Mouse (Mus musculus): ENCODE data around the gene Gm20855. TPM values are rescaled to one million over a fixed set of nuclear protein-coding genes. Genes with fewer than 3 reads are reported as not detected.
"Not testable (repeated sequence)": the region's sequence is repeated elsewhere in the genome, so short reads cannot be mapped to it uniquely, and the experiment has no call there.

The Gm20855 gene
- not detected in 2 replicates for polyA plus RNA-seq (2015; fragmentation: Nextera tagmentation; extraction: Ambion mirVana)

DNA sequence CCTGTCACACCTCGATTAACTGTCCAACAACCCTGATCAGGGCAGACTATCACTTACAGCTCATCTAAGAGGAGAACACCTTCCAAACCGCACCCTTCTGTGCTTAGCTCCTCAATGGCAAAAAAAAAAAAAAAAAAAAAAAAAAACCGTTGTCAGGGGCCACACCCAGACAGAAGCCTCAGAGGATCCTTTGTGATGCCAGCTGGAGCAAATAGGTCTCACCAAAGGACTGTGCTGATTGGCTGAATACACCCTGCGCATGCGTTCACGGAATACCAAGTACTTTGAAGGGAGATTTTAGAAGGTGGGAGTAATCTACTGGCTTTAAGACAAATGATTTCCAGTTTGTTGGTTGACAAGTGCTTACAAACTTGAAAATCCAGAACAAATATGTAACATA lies at the start of gene Gm20855:
TSS of gene Gm20855 (minus strand) at position 101 of the 400 bp plus-strand sequence.
- WGBS = no CpG with 5 or more reads among the region's 6 CpGs
- not testable (repeated sequence) for H3K9me3 ChIP-seq; H3K4me3 ChIP-seq; H3K4me1 ChIP-seq; H3K9ac ChIP-seq; ATAC-seq (replicated peaks); H3K27ac ChIP-seq; H3K36me3 ChIP-seq (replicated peaks); H3K4me2 ChIP-seq; H3K27me3 ChIP-seq (replicated peaks)
